Mouse (Mus musculus) liver, embryonic 11.5 days (tissue): ENCODE measurements around the gene Cyb5d1. TPM values are rescaled to one million over a fixed set of nuclear protein-coding genes. Genes with fewer than 3 reads are reported as not detected.
"Not testable (repeated sequence)": the region's sequence is repeated elsewhere in the genome, so short reads cannot be mapped to it uniquely, and the experiment has no call there.

Experiments
- ATAC-seq: fragments of 200-750 bp; cut with Nextera tagmentation; replicated peaks from 2 replicates; pipeline ENCODE4 v1.8.0; 2017; ENCODE audit warnings: moderate number of reproducible peaks, mild to moderate bottlenecking, moderate TSS enrichment, moderate library complexity; ENCODE audit not compliant: low FRiP score
- DNase-seq: peaks from one replicate; pipeline ENCODE4 v3.0.0-alpha.2; 2017; ENCODE audit warnings: low spot score
- H3K27ac ChIP-seq: fragments of 300-500 bp; sonication (generic); 2 replicates; pipeline ENCODE4 v1.5.1; 2014; ENCODE audit warnings: mild to moderate bottlenecking, low read depth, low read length, control low read depth
- H3K27me3 ChIP-seq: fragments of 300-500 bp; sonication (generic); replicated peaks from 2 replicates; pipeline ENCODE4 v1.6.1; 2014; ENCODE audit warnings: low read length, mixed read lengths; ENCODE audit not compliant: control insufficient read depth, insufficient read depth
- H3K36me3 ChIP-seq: fragments of 300-500 bp; sonication (generic); 2 replicates; pipeline ENCODE4 v1.6.1; 2014; ENCODE audit warnings: mild to moderate bottlenecking, low read length, moderate library complexity, mixed read lengths; ENCODE audit not compliant: control insufficient read depth, insufficient read depth
- H3K4me1 ChIP-seq: fragments of 300-500 bp; sonication (generic); replicated peaks from 2 replicates; pipeline ENCODE4 v1.6.1; 2014; ENCODE audit warnings: low read length, mixed read lengths; ENCODE audit not compliant: control insufficient read depth, insufficient read depth
- H3K4me2 ChIP-seq: fragments of 300-500 bp; sonication (generic); 2 replicates; pipeline ENCODE4 v1.6.1; 2014; ENCODE audit warnings: mild to moderate bottlenecking, control low read depth, moderate library complexity
- H3K4me3 ChIP-seq: fragments of 300-500 bp; sonication (generic); 2 replicates; pipeline ENCODE4 v1.5.1; 2014; ENCODE audit warnings: low read depth, low read length, control low read depth
- H3K9ac ChIP-seq: fragments of 300-500 bp; sonication (generic); 2 replicates; pipeline ENCODE4 v1.6.1; 2014; ENCODE audit warnings: low read depth, low read length, control low read depth
- H3K9me3 ChIP-seq: fragments of 300-500 bp; sonication (generic); 2 replicates; pipeline ENCODE4 v1.6.1; 2016; ENCODE audit warnings: low read length, inconsistent platforms, mixed read lengths; ENCODE audit not compliant: control insufficient read depth
- WGBS: fragments of 180-500 bp; shearing (Covaris S2); extraction: QIAGEN DNeasy Blood & Tissue Kit; methylation state at CpG from one replicate; pipeline ENCODE4 v1.1.7; 2014; 5-methylcytosine and 5-hydroxymethylcytosine counted together
- polyA plus RNA-seq: library from polyadenylated mRNA; unstranded; fragments of >200 nt; fragmentation: Nextera tagmentation; extraction: Ambion mirVana; gene quantifications from 2 replicates; pipeline ENCODE4 v1.2.1, GENCODE M21; 2014

The Cyb5d1 gene
- polyA plus RNA-seq, 1 experiment from 2014 or later, result 19.9 TPM

DNA sequence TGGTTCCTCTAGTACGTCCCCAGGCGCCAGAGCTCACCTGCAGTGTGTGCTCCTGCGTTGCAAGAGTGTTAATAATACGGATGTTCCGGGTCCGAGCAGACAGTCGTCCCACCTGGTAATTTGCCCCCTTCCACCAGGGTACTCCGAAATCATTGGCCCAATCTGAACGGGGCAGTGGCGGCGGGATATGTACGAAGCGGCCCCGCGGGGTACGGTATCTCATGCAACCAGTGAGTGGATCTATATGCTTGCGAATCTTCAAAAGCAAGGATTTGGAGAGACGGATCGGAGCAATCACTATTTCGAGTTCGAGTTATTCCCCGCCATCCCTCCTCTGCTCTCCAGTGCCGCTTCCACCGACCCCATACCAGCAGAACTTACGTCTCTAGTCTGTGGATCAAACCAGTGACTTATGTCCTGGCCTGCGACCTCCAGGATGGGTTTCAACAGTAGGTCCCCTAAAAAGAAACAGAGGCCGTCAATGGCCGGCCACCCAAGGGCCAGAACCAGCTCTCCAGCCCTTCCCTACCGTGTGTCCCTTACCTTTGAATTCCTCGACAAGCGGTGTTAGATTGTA, 752 bp downstream of the Cyb5d1 start:
- Histone ChIP-seq H3K4me1 (peaks cover 39% of the 10 kb centered on the region), H3K4me3 (peak overlapping the region; percentile 77), H3K4me2 (peak overlapping the region; percentile 96), H3K9ac (peak overlapping the region; percentile 83), H3K27ac (peak overlapping the region; percentile 93; the same call in 1 of the 2 replicates)
- ATAC-seq, H3K9me3 ChIP-seq, H3K36me3 ChIP-seq, H3K27me3 ChIP-seq: not testable (repeated sequence)
- 2% methylated on average over 31 of the region's 31 CpGs for WGBS
- DNase-seq, result peak; percentile 30

DNA sequence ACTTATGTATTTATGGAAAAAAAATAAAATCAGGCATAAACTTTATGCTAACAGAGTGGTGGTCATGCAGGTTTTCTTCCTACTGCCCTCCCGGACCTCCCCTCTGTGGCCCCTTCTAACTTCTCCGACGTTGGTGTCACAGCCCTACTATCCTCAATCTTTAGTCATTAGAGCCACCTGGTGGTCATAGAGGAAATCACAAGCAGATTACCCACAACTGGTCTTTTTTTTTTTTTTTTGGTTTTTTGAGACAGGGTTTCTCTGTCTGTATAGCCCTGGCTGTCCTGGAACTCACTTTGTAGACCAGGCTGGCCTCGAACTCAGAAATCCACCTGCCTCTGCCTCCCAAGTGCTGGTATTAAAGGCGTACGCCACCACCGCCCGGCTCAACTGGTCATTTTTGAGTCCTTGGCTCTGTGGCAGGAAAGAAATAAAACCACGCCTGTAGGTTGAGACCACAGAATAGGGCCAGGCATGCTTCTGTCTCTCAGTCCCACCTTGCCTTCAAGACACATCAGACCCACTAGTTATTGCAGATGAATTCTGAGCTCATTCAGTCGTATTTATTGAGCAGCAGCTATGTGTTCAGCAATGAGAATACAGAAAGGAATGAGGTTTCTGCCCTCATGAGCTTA, 4.9 kb downstream of the Cyb5d1 start:
- ATAC-seq (no peak), DNase-seq (peak; percentile 41)
- H3K4me2 ChIP-seq, result no peak overlapping the region
- no peaks in the 10 kb centered on the region for H3K36me3 ChIP-seq
- WGBS, result 43% methylated on average over 10 of the region's 10 CpGs
- no peak overlapping the region for H3K4me3 ChIP-seq
- H3K4me1 ChIP-seq, result peaks cover 7% of the 10 kb centered on the region; the same call in 1 of the 2 replicates
- no peak overlapping the region for H3K9ac ChIP-seq
- H3K27ac ChIP-seq, result no peak overlapping the region
- no peaks in the 10 kb centered on the region for H3K9me3 ChIP-seq
- no peaks in the 10 kb centered on the region; the same call in 1 of the 2 replicates for H3K27me3 ChIP-seq

DNA sequence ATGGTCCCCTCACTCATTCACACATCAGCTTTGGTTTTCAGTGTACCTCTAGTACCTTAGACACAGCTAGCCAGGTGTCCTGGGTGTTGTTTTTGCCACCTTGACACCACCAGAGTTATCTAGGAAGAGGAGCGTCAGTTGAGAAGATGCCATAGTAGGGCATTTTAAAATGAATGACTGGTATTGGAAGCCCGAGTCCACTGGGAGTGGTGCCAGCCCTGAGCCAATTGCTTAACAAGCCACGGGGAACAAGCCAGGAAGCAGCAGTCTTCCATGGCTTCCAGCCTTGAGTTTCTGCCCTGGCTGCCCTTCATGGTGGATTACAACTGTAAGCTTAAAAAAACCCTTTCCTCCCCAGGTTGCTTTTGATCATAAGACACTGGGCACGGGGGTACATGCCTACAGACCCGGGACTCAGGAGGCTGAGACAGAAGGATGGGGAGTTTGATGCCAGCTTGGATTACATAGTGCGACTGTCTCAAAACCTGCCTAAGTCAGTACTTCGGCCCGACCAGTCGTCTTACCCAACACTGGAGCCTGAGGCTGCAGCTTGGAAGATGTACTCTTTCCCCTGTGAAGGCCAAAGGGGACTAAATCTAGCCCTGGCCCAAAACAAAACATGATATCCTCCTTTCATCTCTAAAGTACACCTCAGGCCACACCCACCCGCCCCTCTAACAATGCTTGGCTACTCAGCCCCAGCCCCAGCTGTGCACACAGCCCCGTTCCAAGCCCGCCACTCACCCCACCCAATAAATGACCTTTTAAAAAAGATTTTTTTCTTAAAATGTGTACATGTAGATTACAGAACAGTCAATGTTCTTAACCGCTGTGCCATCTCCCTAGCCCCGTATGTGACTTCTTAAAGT, 5.7 kb downstream of the Cyb5d1 start:
- H3K4me3 ChIP-seq, result no peak overlapping the region
- 68% methylated on average over 14 of the region's 14 CpGs for WGBS
- H3K27me3 ChIP-seq, result no peaks in the 10 kb centered on the region; the same call in 1 of the 2 replicates
- no peaks in the 10 kb centered on the region for H3K9me3 ChIP-seq
- H3K4me2 ChIP-seq, result no peak overlapping the region
- peak; percentile 28 for DNase-seq
- H3K4me1 ChIP-seq, result peaks cover 7% of the 10 kb centered on the region; the same call in 1 of the 2 replicates
- no peak overlapping the region for H3K27ac ChIP-seq
- no peaks in the 10 kb centered on the region for H3K36me3 ChIP-seq
- ATAC-seq, result no peak
- H3K9ac ChIP-seq, result no peak overlapping the region

DNA sequence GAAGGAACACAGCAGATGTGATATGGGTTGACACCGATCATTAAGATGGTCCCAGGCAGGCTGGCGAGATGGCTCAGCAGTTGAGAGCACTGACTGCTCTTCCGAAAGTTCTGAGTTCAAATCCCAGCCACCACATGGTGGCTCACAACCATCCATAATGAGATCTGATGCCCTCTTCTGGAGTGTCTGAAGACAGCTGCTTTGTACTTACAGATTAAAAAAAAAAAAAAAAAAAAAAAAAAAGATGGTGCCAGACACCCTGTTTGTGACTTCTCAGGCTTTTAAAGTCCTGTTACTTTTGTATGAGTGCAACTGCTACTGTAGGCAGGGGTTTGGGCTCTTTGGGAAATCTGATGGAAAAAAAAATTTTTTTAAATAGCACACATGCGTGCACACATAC, 6.8 kb downstream of the Cyb5d1 start:
- no peak for ATAC-seq
- H3K9ac ChIP-seq, result no peak overlapping the region
- 93% methylated on average over 4 of the region's 4 CpGs for WGBS

DNA sequence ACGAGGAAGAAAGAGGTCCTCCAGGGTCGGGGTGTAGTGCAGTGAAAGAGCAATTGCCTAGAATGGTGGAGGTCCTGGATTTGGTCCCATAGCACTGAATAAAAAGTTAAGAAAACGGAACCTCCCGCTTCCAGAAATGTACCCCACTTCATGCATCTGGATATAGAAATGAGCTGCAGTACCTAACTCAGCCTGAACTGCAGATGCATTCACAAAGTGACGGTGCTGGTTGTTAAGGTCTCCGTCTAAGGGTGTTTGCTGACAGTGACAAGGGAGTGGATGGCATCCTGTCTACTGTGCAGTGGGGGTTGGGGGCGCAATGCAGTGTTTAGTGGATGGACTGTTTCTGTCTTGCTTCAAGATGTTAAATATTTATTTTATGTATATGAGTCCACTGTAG, 8.7 kb downstream of the Cyb5d1 start:
- Histone ChIP-seq H3K9ac (no peak overlapping the region), H3K27me3 (no peaks in the 10 kb centered on the region; the same call in 1 of the 2 replicates), H3K9me3 (no peaks in the 10 kb centered on the region), H3K36me3 (no peaks in the 10 kb centered on the region), H3K4me1 (peaks cover 4% of the 10 kb centered on the region; the same call in 1 of the 2 replicates), H3K4me2 (no peak overlapping the region), H3K27ac (no peak overlapping the region), H3K4me3 (no peak overlapping the region)
- DNase-seq (no peak), ATAC-seq (no peak)
- WGBS, result 71% methylated on average over 7 of the region's 7 CpGs

More for the DNA sequence above, 6.8 kb downstream of the Cyb5d1 start:
- no peak for DNase-seq
- Histone ChIP-seq H3K27ac (no peak overlapping the region), H3K9me3 (no peaks in the 10 kb centered on the region), H3K4me1 (peaks cover 4% of the 10 kb centered on the region; the same call in 1 of the 2 replicates), H3K36me3 (no peaks in the 10 kb centered on the region), H3K27me3 (no peaks in the 10 kb centered on the region; the same call in 1 of the 2 replicates), H3K4me3 (no peak overlapping the region), H3K4me2 (no peak overlapping the region)

DNA sequence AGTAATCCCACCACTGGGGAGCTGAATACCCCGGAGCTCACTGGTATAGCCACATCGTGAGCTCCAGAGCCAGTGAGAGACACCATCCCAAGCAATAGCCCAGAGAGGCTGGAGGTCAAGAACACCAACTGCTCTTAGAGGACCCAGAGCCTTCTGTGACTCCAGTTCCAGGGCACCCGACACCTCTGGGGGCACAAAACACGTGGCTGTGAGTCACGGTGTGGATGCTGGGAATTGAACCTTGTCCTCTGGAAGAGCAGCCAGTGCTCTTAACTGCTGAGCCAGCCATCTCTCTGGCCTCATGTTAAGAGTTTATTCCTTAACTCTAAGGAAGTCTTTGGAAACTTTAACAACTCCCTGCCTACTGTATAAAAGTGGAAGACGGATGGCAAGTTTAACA, 10.5 kb downstream of the Cyb5d1 start:
- 77% methylated on average over 6 of the region's 6 CpGs for WGBS
- no peak for DNase-seq
- ATAC-seq, result no peak

DNA sequence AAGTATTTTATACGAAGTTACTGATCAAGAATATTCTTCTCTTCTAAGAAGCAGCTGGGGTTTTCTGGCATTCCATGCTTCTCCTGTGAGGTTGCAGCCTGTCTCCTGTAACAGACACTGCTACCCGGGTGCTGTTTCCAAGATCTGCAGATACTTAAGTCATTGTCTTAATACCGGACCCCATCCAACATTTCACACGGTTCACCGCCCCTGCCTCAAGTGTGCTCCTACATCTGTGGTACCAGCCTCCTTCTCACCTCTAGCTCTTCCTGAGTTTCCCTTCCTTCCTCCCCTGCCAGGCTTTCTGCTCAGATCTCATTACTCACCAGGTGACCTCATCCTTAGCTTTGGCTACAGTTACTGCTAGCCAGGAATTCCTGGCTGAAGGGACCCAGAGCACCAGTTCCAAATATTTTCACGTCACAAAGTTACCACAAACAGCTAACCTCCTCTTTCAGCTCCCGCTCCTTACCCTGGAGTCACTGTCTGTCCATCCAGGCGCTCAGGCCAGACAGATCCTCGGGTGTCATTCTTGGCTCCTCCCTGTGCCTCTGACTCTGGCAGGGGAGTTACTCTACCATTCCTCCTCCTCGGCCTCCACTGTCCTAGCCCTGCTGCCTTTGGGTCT, 12.8 kb downstream of the Cyb5d1 start:
- H3K27ac ChIP-seq, result no peak overlapping the region
- H3K9me3 ChIP-seq, result no peaks in the 10 kb centered on the region
- H3K4me2 ChIP-seq, result no peak overlapping the region
- H3K4me3 ChIP-seq, result no peak overlapping the region
- H3K27me3 ChIP-seq, result no peaks in the 10 kb centered on the region; the same call in 1 of the 2 replicates
- H3K4me1 ChIP-seq, result peaks cover under 1% of the 10 kb centered on the region
- H3K9ac ChIP-seq, result no peak overlapping the region
- no peaks in the 10 kb centered on the region for H3K36me3 ChIP-seq
- ATAC-seq, result no peak
- DNase-seq, result no peak
- WGBS, result 70% methylated on average over 10 of the region's 10 CpGs

More for the DNA sequence above, 10.5 kb downstream of the Cyb5d1 start:
- no peak overlapping the region for H3K27ac ChIP-seq
- H3K4me1 ChIP-seq, result 0 out of 2 replicates have a peak, but pooled peaks cover under 1% of the 10 kb centered on the region
- H3K27me3 ChIP-seq, result no peaks in the 10 kb centered on the region; the same call in 1 of the 2 replicates
- no peak overlapping the region for H3K4me3 ChIP-seq
- H3K9ac ChIP-seq, result no peak overlapping the region
- no peaks in the 10 kb centered on the region for H3K9me3 ChIP-seq
- no peaks in the 10 kb centered on the region for H3K36me3 ChIP-seq
- H3K4me2 ChIP-seq, result no peak overlapping the region

DNA sequence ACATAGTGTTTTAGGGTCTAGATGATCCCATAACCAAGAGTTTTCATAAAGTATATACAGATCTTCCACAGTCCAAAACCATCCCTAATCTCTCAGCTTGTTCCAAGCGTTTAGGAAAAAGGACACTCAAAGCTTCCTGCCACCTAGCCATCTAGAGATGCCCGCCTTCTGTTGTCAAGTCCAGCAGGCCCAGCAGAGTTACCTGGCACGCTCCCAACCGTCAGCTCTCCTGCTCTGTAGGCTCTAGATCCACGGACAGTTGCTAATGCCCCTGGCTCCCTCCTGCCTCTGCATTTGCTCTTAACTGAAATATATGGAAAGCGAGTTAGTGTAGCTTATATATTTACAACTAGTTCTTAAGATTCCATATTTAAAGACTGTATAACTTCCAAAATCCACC, 14.1 kb downstream of the Cyb5d1 start:
- H3K4me1 ChIP-seq, result peaks cover 2% of the 10 kb centered on the region
- no peak overlapping the region for H3K4me2 ChIP-seq
- ATAC-seq (no peak), DNase-seq (no peak)
- no peak overlapping the region for H3K27ac ChIP-seq
- H3K36me3 ChIP-seq, result no peaks in the 10 kb centered on the region
- 81% methylated on average over 6 of the region's 6 CpGs for WGBS
- no peak overlapping the region for H3K4me3 ChIP-seq
- H3K27me3 ChIP-seq, result no peaks in the 10 kb centered on the region
- H3K9me3 ChIP-seq, result no peaks in the 10 kb centered on the region
- no peak overlapping the region for H3K9ac ChIP-seq
